7 mouse cellular contexts compared by ENCODE assay signal in genomic region chr15:68801763-68802162, GRCm38 (mm10).
"Had no signal": no experiment of that assay in that cellular context is flagged by ENCODE, and none has a peak within 500 bp of the region (broad histone marks: within the 10 kb centered on the region; RNA-seq: fewer than 3 reads in every experiment).

No protein-coding gene starts in this region.

- DNase-seq: kidney, adult 11 months; kidney, postnatal 10 days; kidney, postnatal 4 days; lung, adult 18-20 months; retina, postnatal 1 day; thymus, postnatal 4 days had no signal

- ATAC-seq: midbrain, embryonic 16.5 days had no signal
